Comparison of ENCODE assay signal across 24 mouse cellular contexts in the genomic region with DNA sequence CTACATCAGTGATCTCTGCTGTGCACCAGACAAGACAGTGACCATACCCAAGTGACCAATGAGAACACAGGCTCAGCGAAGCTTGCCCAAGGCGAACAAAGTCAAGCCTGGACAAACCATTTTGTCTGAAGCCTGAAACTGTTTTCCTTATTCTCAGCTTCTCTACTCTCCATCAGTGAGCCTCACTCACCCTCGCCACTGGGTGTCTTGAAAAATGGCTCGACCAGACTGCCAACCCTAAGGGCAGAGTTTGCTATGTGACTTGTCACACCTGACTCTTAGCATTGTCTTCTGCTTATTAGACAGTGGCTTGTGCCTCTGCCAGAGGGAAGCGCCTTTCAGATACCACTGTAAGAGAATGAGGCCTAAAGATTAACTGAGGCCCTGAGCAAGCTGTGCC. TPM values are rescaled to one million over a fixed set of nuclear protein-coding genes. Genes with fewer than 3 reads are reported as not detected.
"Had no signal": no experiment of that assay in that cellular context is flagged by ENCODE, and none has a peak within 500 bp of the region (broad histone marks: within the 10 kb centered on the region; RNA-seq: fewer than 3 reads in every experiment).

No protein-coding gene starts in this region.

- H3K4me2 ChIP-seq: liver, embryonic 13.5 days; liver, embryonic 15.5 days; lung, embryonic 15.5 days; midbrain, embryonic 11.5 days; midbrain, embryonic 13.5 days; midbrain, embryonic 15.5 days; neural tube, embryonic 13.5 days; neural tube, embryonic 15.5 days had no signal

- DNase-seq: liver, embryonic 13.5 days; liver, postnatal 0 days; lung, adult 2 months; lung, postnatal 14 days; retina, postnatal 1 day; right cerebral cortex, adult 18-20 months; right cerebral cortex, postnatal 25 days; right cerebral cortex, postnatal 4 days had no signal

- H3K4me3 ChIP-seq: liver, embryonic 13.5 days; liver, embryonic 15.5 days; lung, embryonic 15.5 days; midbrain, embryonic 13.5 days; midbrain, embryonic 15.5 days; myocyte; neural tube, embryonic 13.5 days; neural tube, embryonic 15.5 days had no signal

- H3K9ac ChIP-seq: liver, embryonic 13.5 days; liver, embryonic 15.5 days; liver, postnatal 0 days; lung, embryonic 15.5 days; midbrain, embryonic 13.5 days; midbrain, embryonic 15.5 days; neural tube, embryonic 13.5 days; neural tube, embryonic 15.5 days had no signal

- H3K27ac ChIP-seq: liver, embryonic 13.5 days; liver, embryonic 15.5 days; lung, embryonic 15.5 days; macrophage; midbrain, embryonic 13.5 days; midbrain, embryonic 15.5 days; neural tube, embryonic 13.5 days; neural tube, embryonic 15.5 days had no signal

- H3K36me3 ChIP-seq: liver, embryonic 13.5 days; liver, embryonic 15.5 days; lung, embryonic 15.5 days; midbrain, embryonic 13.5 days; midbrain, embryonic 15.5 days; neural tube, embryonic 13.5 days; neural tube, embryonic 15.5 days had no signal

- H3K9me3 ChIP-seq: liver, embryonic 13.5 days; liver, embryonic 15.5 days; lung, embryonic 15.5 days; midbrain, embryonic 13.5 days; midbrain, embryonic 15.5 days; neural tube, embryonic 13.5 days; neural tube, embryonic 15.5 days had no signal

- H3K4me1 ChIP-seq: liver, embryonic 13.5 days; liver, embryonic 15.5 days; lung, embryonic 15.5 days; midbrain, embryonic 13.5 days; midbrain, embryonic 15.5 days; neural tube, embryonic 13.5 days; neural tube, embryonic 15.5 days had no signal

- ATAC-seq: liver, postnatal 0 days; lung, postnatal 0 days; midbrain, embryonic 13.5 days; midbrain, embryonic 15.5 days had no signal

- H3K27me3 ChIP-seq: liver, embryonic 13.5 days; liver, embryonic 15.5 days; lung, embryonic 15.5 days; midbrain, embryonic 13.5 days; midbrain, embryonic 15.5 days; neural tube, embryonic 13.5 days; neural tube, embryonic 15.5 days had no signal

RNA-seq across cellular contexts. Expression of a gene that starts 0.7 kb away (rescaled TPM):
- total RNA-seq: megakaryocyte progenitor cell, adult 5-6 weeks had no signal
- polyA plus RNA-seq: liver, embryonic 13.5 days; liver, embryonic 15.5 days; lung, embryonic 15.5 days; midbrain, embryonic 13.5 days; myocyte; neural tube, embryonic 11.5 days; neural tube, embryonic 13.5 days; stomach, embryonic 14.5 days; thymus, postnatal 0 days had no signal

RNA-seq across cellular contexts. Expression of a gene that starts 22.5 kb away (rescaled TPM):
- total RNA-seq: megakaryocyte progenitor cell, adult 5-6 weeks; midbrain, postnatal 0 days had no signal
- polyA plus RNA-seq: liver, embryonic 13.5 days; liver, embryonic 15.5 days; liver, postnatal 0 days; lung, adult 2 months; lung, embryonic 15.5 days; lung, postnatal 0 days; macrophage; midbrain, embryonic 11.5 days; midbrain, embryonic 13.5 days; midbrain, embryonic 15.5 days; midbrain, postnatal 0 days; myocyte; neural tube, embryonic 11.5 days; neural tube, embryonic 13.5 days; neural tube, embryonic 15.5 days; stomach, embryonic 14.5 days; stomach, embryonic 16.5 days had no signal

RNA-seq across cellular contexts. Expression of a gene that starts 38.3 kb away (rescaled TPM):
- total RNA-seq: megakaryocyte progenitor cell, adult 5-6 weeks; midbrain, postnatal 0 days had no signal
- polyA plus RNA-seq: lung, embryonic 15.5 days; macrophage; midbrain, embryonic 11.5 days; midbrain, embryonic 13.5 days; midbrain, embryonic 15.5 days; midbrain, postnatal 0 days; neural tube, embryonic 11.5 days; neural tube, embryonic 13.5 days; neural tube, embryonic 15.5 days; stomach, embryonic 14.5 days had no signal

RNA-seq across cellular contexts. Expression of a gene that starts 46.5 kb away (rescaled TPM):
- total RNA-seq: megakaryocyte progenitor cell, adult 5-6 weeks; midbrain, postnatal 0 days had no signal
- polyA plus RNA-seq: liver, embryonic 13.5 days; liver, embryonic 15.5 days; liver, postnatal 0 days; lung, adult 2 months; lung, embryonic 15.5 days; lung, postnatal 0 days; macrophage; midbrain, embryonic 11.5 days; midbrain, embryonic 13.5 days; midbrain, embryonic 15.5 days; midbrain, postnatal 0 days; myocyte; neural tube, embryonic 11.5 days; neural tube, embryonic 13.5 days; neural tube, embryonic 15.5 days; stomach, embryonic 14.5 days; stomach, embryonic 16.5 days; thymus, postnatal 0 days had no signal
